18 mouse cellular contexts compared by ENCODE assay signal in the genomic region with DNA sequence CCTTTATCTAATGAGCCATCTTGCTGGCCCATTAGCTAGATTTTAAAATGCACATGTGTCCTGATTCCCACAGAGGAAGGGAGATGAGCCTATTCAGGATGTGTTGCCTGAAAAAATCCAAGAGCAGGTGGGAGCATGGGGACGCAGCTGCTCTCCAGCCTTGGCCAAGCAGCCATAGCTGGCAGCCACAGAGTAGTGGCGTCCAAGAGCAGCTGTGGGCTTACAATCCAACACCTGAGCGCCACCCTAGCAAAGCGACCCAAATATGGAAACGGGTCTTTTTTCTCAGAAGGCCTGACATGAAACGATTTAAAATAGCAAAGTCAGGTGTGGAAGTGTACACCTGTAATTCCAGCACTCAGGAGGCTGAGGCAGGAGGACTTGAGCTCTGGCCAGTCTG. TPM values are rescaled to one million over a fixed set of nuclear protein-coding genes. Genes with fewer than 3 reads are reported as not detected.
DNase-seq lines count a peak whose midpoint lies in the region; TF ChIP-seq lines count a peak whose summit lies in the region.
"Had no signal": no experiment of that assay in that cellular context is flagged by ENCODE, and none has a peak within 500 bp of the region (broad histone marks: within the 10 kb centered on the region; RNA-seq: fewer than 3 reads in every experiment).

No protein-coding gene starts in this region.

- TF ChIP-seq CTCF in brain, embryonic 14.5 days (IDR thresholded peaks at IDR 0.05; ENCODE audit: borderline replicate concordance, extremely low read depth, insufficient read depth, insufficient read length) = no peak

- no peak for TF ChIP-seq POLR2A in brain, embryonic 14.5 days (IDR thresholded peaks at IDR 0.05; ENCODE audit: borderline replicate concordance, extremely low read depth, insufficient read depth, insufficient read length, poor library complexity, severe bottlenecking)

- intact Hi-C loops in left cerebral cortex, postnatal 4 days (cut with DNase I) = no loop called here

- DNase-seq in cerebellum, postnatal 10 days = peak; percentile 52 to 54
- DNase-seq in cerebellum, adult 18-20 months = no peak
- peak; percentile 34 for DNase-seq in gastrocnemius, postnatal 25 days
- no peak for DNase-seq in gastrocnemius, adult 18-20 months (ENCODE audit: low spot score)
- DNase-seq in left cerebral cortex, postnatal 4 days = peak; percentile 48
- no peak for DNase-seq in left cerebral cortex, adult 8-10 months (ENCODE audit: low spot score in 2 of 2)
- DNase-seq in brain, embryonic 14.5 days (ENCODE audit: low read depth) = peak; percentile 30
- DNase-seq in MN1 (ENCODE audit: low spot score) = no peak
- DNase-seq: adrenal gland, adult 2 months; adrenal gland, postnatal 10 days; adrenal gland, postnatal 25 days; B cell, adult 2 months; cerebellum, adult 11-12 months; cerebellum, adult 8-10 months; cerebellum, adult 9-11 months; forebrain, postnatal 0 days had no signal

RNA-seq across cellular contexts. Expression of gene Pdgfa, which starts 7.4 kb away (rescaled TPM):
- total RNA-seq in gastrocnemius, postnatal 25 days (2021) = 10 to 100 TPM; 22.2 to 22.3 TPM
- total RNA-seq in gastrocnemius, adult 18-20 months (2021) = 10 to 100 TPM; 18.8 to 22.9 TPM
- total RNA-seq in left cerebral cortex, postnatal 4 days (2021) = 10 to 100 TPM; 50.3 to 52.3 TPM
- total RNA-seq in left cerebral cortex, adult 8-10 months (2022) = 10 to 100 TPM; 41.9 to 48.3 (median 44.5) TPM
- 6.5 and 9.7 TPM in 2 replicates for polyA plus RNA-seq in brain, embryonic 14.5 days (2012; rRNA removed)
- total RNA-seq: G1E had no signal
- polyA plus RNA-seq: CD4-positive, CD25-positive, alpha-beta regulatory T cell, adult 4 months; G1E had no signal

Comparison
In these comparisons a context has a peak if more than half of its experiments do, and no peak if none do; other contexts are left out.
1. DNase-seq: peak in cerebellum, postnatal 10 days (2 of 2), gastrocnemius, postnatal 25 days (single experiment), left cerebral cortex, postnatal 4 days (single experiment) and brain, embryonic 14.5 days (single experiment); none in cerebellum, adult 18-20 months (0 of 2), gastrocnemius, adult 18-20 months (single experiment), left cerebral cortex, adult 8-10 months (0 of 2) and MN1 (single experiment).